Mouse (Mus musculus): ENCODE results near the gene Nrxn3.

Gene Nrxn3

GRCm38 (mm10) chr12:89179970-89180666 is 457.4 kb downstream of the Nrxn3 start:
- DNase-seq (ENCODE audit: low spot score), result no peak

- no peak for DNase-seq (ENCODE audit: low spot score)
These were observed 458.5 kb downstream of the Nrxn3 start for GRCm38 (mm10) chr12:89181157-89181561.

- DNase-seq (ENCODE audit: low spot score), result no peak
These were observed 476.3 kb downstream of the Nrxn3 start for GRCm38 (mm10) chr12:89198764-89199525.

GRCm38 (mm10) chr12:89211608-89212007 is 488.9 kb downstream of the Nrxn3 start:
- DNase-seq (ENCODE audit: low spot score), result no peak

- DNase-seq (ENCODE audit: low spot score), result no peak
These were observed 517.1 kb downstream of the Nrxn3 start for GRCm38 (mm10) chr12:89239826-89240225.

- DNase-seq (ENCODE audit: low spot score), result no peak
These were observed 518.9 kb downstream of the Nrxn3 start for GRCm38 (mm10) chr12:89241554-89241953.

GRCm38 (mm10) chr12:89242476-89242875 is 519.8 kb downstream of the Nrxn3 start:
- no peak for DNase-seq (ENCODE audit: low spot score)

- DNase-seq (ENCODE audit: low spot score), result no peak
These were observed 532.7 kb downstream of the Nrxn3 start for GRCm38 (mm10) chr12:89255275-89255892.

GRCm38 (mm10) chr12:89258879-89259278 is 536.2 kb downstream of the Nrxn3 start:
- no peak for DNase-seq (ENCODE audit: low spot score)

- no peak for DNase-seq (ENCODE audit: low spot score)
These were observed 537.4 kb downstream of the Nrxn3 start for GRCm38 (mm10) chr12:89260076-89260475.

- no peak for DNase-seq (ENCODE audit: low spot score)
These were observed 539.6 kb downstream of the Nrxn3 start for GRCm38 (mm10) chr12:89262261-89262660.

GRCm38 (mm10) chr12:89282362-89283343 is 560.0 kb downstream of the Nrxn3 start:
- DNase-seq (ENCODE audit: low spot score), result no peak

GRCm38 (mm10) chr12:89284412-89284811 is 561.7 kb downstream of the Nrxn3 start:
- DNase-seq (ENCODE audit: low spot score), result no peak

GRCm38 (mm10) chr12:89287037-89287436 is 564.4 kb downstream of the Nrxn3 start:
- DNase-seq (ENCODE audit: low spot score), result no peak

- DNase-seq (ENCODE audit: low spot score), result no peak
These were observed 567.1 kb downstream of the Nrxn3 start for GRCm38 (mm10) chr12:89289589-89290274.

- no peak for DNase-seq (ENCODE audit: low spot score)
These were observed 568.3 kb downstream of the Nrxn3 start for GRCm38 (mm10) chr12:89290736-89291574.

GRCm38 (mm10) chr12:89302011-89302410 is 579.3 kb downstream of the Nrxn3 start:
- peak; percentile 55 for DNase-seq (ENCODE audit: low spot score)

GRCm38 (mm10) chr12:89310200-89310599 is 587.5 kb downstream of the Nrxn3 start:
- no peak for DNase-seq (ENCODE audit: low spot score)

- no peak for DNase-seq (ENCODE audit: low spot score)
These were observed 589.9 kb downstream of the Nrxn3 start for GRCm38 (mm10) chr12:89312586-89312985.

GRCm38 (mm10) chr12:89325864-89326560 is 603.3 kb downstream of the Nrxn3 start:
- DNase-seq (ENCODE audit: low spot score), result no peak

Measured in ovary, postnatal 10 days (tissue).